Mouse (Mus musculus): ENCODE measurements at regions not wholly inside any gene's neighbourhood (a gene's known extent, or its start where the extent isn't known, plus 50 kb on each side); places are given as distances from the start of the nearest gene placed in this dataset.

GRCm38 (mm10) chr11:19796950-19797670 lies 127.1 kb upstream of the Spred2 start:
- Histone ChIP-seq H3K4me3 (replicated peaks; ENCODE audit: insufficient read depth, low read depth, low read length) (no peak overlapping the region), H3K27me3 (ENCODE audit: control insufficient read depth, insufficient read depth, low read length) (no peaks in the 10 kb centered on the region), H3K27ac (ENCODE audit: insufficient read depth, low read length) (no peak overlapping the region), H3K4me1 (ENCODE audit: control insufficient read depth, insufficient read depth, low read length) (no peaks in the 10 kb centered on the region)
- TF ChIP-seq CTCF (IDR thresholded peaks at IDR 0.05; ENCODE audit: borderline replicate concordance, insufficient read depth, low read depth, low read length), result no peak
- TF ChIP-seq POLR2A (IDR thresholded peaks at IDR 0.05; ENCODE audit: borderline replicate concordance, insufficient read depth, low read length), result no peak
- no peak for DNase-seq
- 73% methylated on average over 4 of the region's 4 CpGs for WGBS

- 89% methylated on average over 7 of the region's 7 CpGs for WGBS
These were observed 114.8 kb upstream of the Spred2 start for GRCm38 (mm10) chr11:19809359-19809758.

GRCm38 (mm10) chr11:19811271-19811991 lies 112.7 kb upstream of the Spred2 start:
- WGBS, result 48% methylated on average over 12 of the region's 12 CpGs
- Histone ChIP-seq H3K27me3 (ENCODE audit: control insufficient read depth, insufficient read depth, low read length) (no peaks in the 10 kb centered on the region), H3K4me1 (ENCODE audit: control insufficient read depth, insufficient read depth, low read length) (no peaks in the 10 kb centered on the region), H3K27ac (ENCODE audit: insufficient read depth, low read length) (no peak overlapping the region), H3K4me3 (replicated peaks; ENCODE audit: insufficient read depth, low read depth, low read length) (no peak overlapping the region)
- TF ChIP-seq CTCF (IDR thresholded peaks at IDR 0.05; ENCODE audit: borderline replicate concordance, insufficient read depth, low read depth, low read length) (no peak), POLR2A (IDR thresholded peaks at IDR 0.05; ENCODE audit: borderline replicate concordance, insufficient read depth, low read length) (no peak)
- DNase-seq, result no peak

More at GRCm38 (mm10) chr11:19809359-19809758, 114.8 kb upstream of the Spred2 start:
- TF ChIP-seq CTCF (IDR thresholded peaks at IDR 0.05; ENCODE audit: borderline replicate concordance, insufficient read depth, low read depth, low read length), result no peak
- no peak for TF ChIP-seq POLR2A (IDR thresholded peaks at IDR 0.05; ENCODE audit: borderline replicate concordance, insufficient read depth, low read length)
- no peaks in the 10 kb centered on the region for H3K27me3 ChIP-seq (ENCODE audit: control insufficient read depth, insufficient read depth, low read length)
- DNase-seq, result no peak
- H3K4me1 ChIP-seq (ENCODE audit: control insufficient read depth, insufficient read depth, low read length), result no peaks in the 10 kb centered on the region
- H3K27ac ChIP-seq (ENCODE audit: insufficient read depth, low read length), result no peak overlapping the region
- no peak overlapping the region for H3K4me3 ChIP-seq (replicated peaks; ENCODE audit: insufficient read depth, low read depth, low read length)

GRCm38 (mm10) chr11:19811992-19812690 lies 112.0 kb upstream of the Spred2 start:
- DNase-seq, result no peak
- Histone ChIP-seq H3K27ac (ENCODE audit: insufficient read depth, low read length) (no peak overlapping the region), H3K27me3 (ENCODE audit: control insufficient read depth, insufficient read depth, low read length) (no peaks in the 10 kb centered on the region), H3K4me3 (replicated peaks; ENCODE audit: insufficient read depth, low read depth, low read length) (no peak overlapping the region), H3K4me1 (ENCODE audit: control insufficient read depth, insufficient read depth, low read length) (no peaks in the 10 kb centered on the region)
- no peak for TF ChIP-seq CTCF (IDR thresholded peaks at IDR 0.05; ENCODE audit: borderline replicate concordance, insufficient read depth, low read depth, low read length)
- TF ChIP-seq POLR2A (IDR thresholded peaks at IDR 0.05; ENCODE audit: borderline replicate concordance, insufficient read depth, low read length), result no peak
- whole genome bisulfite sequencing, result 18% methylated on average over 10 of the region's 10 CpGs

GRCm38 (mm10) chr11:19813549-19813948 lies 110.6 kb upstream of the Spred2 start:
- H3K4me1 ChIP-seq (ENCODE audit: control insufficient read depth, insufficient read depth, low read length), result no peaks in the 10 kb centered on the region
- no peaks in the 10 kb centered on the region for H3K27me3 ChIP-seq (ENCODE audit: control insufficient read depth, insufficient read depth, low read length)
- TF ChIP-seq POLR2A (IDR thresholded peaks at IDR 0.05; ENCODE audit: borderline replicate concordance, insufficient read depth, low read length), result no peak
- no peak for TF ChIP-seq CTCF (IDR thresholded peaks at IDR 0.05; ENCODE audit: borderline replicate concordance, insufficient read depth, low read depth, low read length)
- no peak overlapping the region for H3K27ac ChIP-seq (ENCODE audit: insufficient read depth, low read length)
- H3K4me3 ChIP-seq (replicated peaks; ENCODE audit: insufficient read depth, low read depth, low read length), result no peak overlapping the region
- 59% methylated on average over 7 of the region's 7 CpGs for WGBS
- no peak for DNase-seq

- 20% methylated on average over 5 of the region's 5 CpGs for WGBS
- TF ChIP-seq POLR2A (IDR thresholded peaks at IDR 0.05; ENCODE audit: borderline replicate concordance, insufficient read depth, low read length), result no peak
- no peak for TF ChIP-seq CTCF (IDR thresholded peaks at IDR 0.05; ENCODE audit: borderline replicate concordance, insufficient read depth, low read depth, low read length)
- Histone ChIP-seq H3K4me1 (ENCODE audit: control insufficient read depth, insufficient read depth, low read length) (peaks cover 19% of the 10 kb centered on the region), H3K4me3 (replicated peaks; ENCODE audit: insufficient read depth, low read depth, low read length) (no peak overlapping the region), H3K27ac (ENCODE audit: insufficient read depth, low read length) (no peak overlapping the region), H3K27me3 (ENCODE audit: control insufficient read depth, insufficient read depth, low read length) (no peaks in the 10 kb centered on the region)
- DNase-seq, result peak in 1 of 2 experiments; percentile 18
These were observed 101.2 kb upstream of the Spred2 start for GRCm38 (mm10) chr11:19822991-19823390.

GRCm38 (mm10) chr11:19823461-19823895 lies 100.7 kb upstream of the Spred2 start:
- peak; percentile 49 to 58 for DNase-seq
- H3K27ac ChIP-seq (ENCODE audit: insufficient read depth, low read length), result no peak overlapping the region

More at GRCm38 (mm10) chr11:19823461-19823895, 100.7 kb upstream of the Spred2 start:
- Histone ChIP-seq H3K4me1 (ENCODE audit: control insufficient read depth, insufficient read depth, low read length) (peaks cover 19% of the 10 kb centered on the region), H3K4me3 (replicated peaks; ENCODE audit: insufficient read depth, low read depth, low read length) (no peak overlapping the region), H3K27me3 (ENCODE audit: control insufficient read depth, insufficient read depth, low read length) (no peaks in the 10 kb centered on the region)
- TF ChIP-seq CTCF (IDR thresholded peaks at IDR 0.05; ENCODE audit: borderline replicate concordance, insufficient read depth, low read depth, low read length) (peak; percentile 56), POLR2A (IDR thresholded peaks at IDR 0.05; ENCODE audit: borderline replicate concordance, insufficient read depth, low read length) (no peak)
- 0% methylated on average over 3 of the region's 3 CpGs for WGBS

Measured in cerebellum, adult 2 months (tissue).